Mouse (Mus musculus): ENCODE results near the gene Slc38a8. TPM values are rescaled to one million over a fixed set of nuclear protein-coding genes. Genes with fewer than 3 reads are reported as not detected.

Gene Slc38a8
- polyA plus RNA-seq, 1 experiment from 2014 or later = not detected

DNA sequence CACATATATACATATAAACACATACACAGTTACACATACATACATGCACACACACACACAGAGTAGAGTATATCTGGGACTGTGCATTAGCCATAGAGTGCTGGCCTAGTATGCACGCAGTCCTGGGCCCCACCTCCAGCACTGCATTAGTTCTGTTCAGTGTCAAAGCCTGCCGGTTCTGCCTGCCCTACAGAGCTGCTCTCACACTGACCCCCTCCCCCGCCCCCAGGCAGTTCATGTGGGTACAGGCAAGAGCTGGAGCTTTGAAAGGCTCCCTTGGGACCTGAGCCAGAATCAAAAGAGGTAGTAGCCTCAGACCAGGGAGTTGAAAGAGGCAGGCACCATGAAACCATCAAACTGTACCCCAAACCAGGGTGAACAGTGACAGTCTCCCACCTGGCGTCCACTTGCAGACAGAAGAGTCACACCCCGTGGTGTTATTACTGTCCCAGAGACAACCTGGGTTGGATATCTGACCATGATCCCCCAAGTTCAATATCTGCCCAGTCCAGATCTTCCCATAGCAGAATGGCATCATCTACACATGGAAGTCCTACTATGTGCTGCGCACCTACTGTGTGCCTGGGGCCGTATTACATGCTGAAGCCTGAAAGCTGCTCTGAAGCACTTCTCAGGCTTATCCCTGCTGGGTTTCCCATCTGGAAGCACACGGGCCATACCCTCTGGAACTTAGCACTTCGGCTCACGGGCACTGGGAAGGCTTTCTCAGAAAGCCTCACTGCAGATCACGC is 17.2 kb downstream of the Slc38a8 start:
- H3K4me2 ChIP-seq (replicated peaks; ENCODE audit: low read depth) = no peak overlapping the region
- ATAC-seq (ENCODE audit: low FRiP score, low TSS enrichment) = no peak
- no peaks in the 10 kb centered on the region for H3K4me1 ChIP-seq (replicated peaks; ENCODE audit: control insufficient read depth, insufficient read depth)
- H3K27ac ChIP-seq (replicated peaks) = no peak overlapping the region
- WGBS = 81% methylated on average over 11 of the region's 11 CpGs
- H3K36me3 ChIP-seq (ENCODE audit: control insufficient read depth, insufficient read depth, low read length) = no peaks in the 10 kb centered on the region
- no peak overlapping the region for H3K9ac ChIP-seq (ENCODE audit: low read length)
- H3K27me3 ChIP-seq (ENCODE audit: control insufficient read depth, insufficient read depth, low read length) = no peaks in the 10 kb centered on the region
- TF ChIP-seq EP300 (optimal IDR thresholded peaks at IDR 0.05) = no peak
- TF ChIP-seq CTCF (IDR thresholded peaks at IDR 0.05; ENCODE audit: low read depth) = no peak
- DNase-seq (ENCODE audit: low spot score) = no peak
- H3K4me3 ChIP-seq (ENCODE audit: low read depth, low read length) = no peak overlapping the region
- H3K9me3 ChIP-seq (ENCODE audit: control insufficient read depth, low read length) = no peaks in the 10 kb centered on the region

DNA sequence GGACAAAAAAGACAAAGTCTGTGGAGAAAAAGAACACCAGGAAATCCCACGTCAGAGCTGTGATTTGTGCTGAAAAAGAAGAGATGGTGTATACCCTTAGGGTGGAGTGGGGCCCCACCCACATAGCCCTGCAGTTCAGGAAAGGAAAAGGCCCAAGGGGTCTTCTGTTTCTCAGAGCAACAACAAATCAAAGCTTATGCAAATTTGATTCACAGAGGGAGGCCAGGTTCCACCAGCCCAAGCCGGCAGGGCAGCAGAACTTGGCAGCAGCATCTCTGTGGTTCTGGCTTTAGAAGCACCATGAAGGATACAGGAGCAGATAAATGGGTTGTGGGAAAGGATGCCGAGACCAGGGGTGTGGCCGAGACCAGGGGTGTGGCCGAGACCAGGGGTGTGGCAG is 22.8 kb downstream of the Slc38a8 start:
- Histone ChIP-seq H3K36me3 (ENCODE audit: control insufficient read depth, insufficient read depth, low read length) (no peaks in the 10 kb centered on the region), H3K27ac (replicated peaks) (no peak overlapping the region), H3K4me1 (replicated peaks; ENCODE audit: control insufficient read depth, insufficient read depth) (no peaks in the 10 kb centered on the region), H3K9ac (ENCODE audit: low read length) (no peak overlapping the region), H3K27me3 (ENCODE audit: control insufficient read depth, insufficient read depth, low read length) (no peaks in the 10 kb centered on the region), H3K4me2 (replicated peaks; ENCODE audit: low read depth) (no peak overlapping the region), H3K9me3 (ENCODE audit: control insufficient read depth, low read length) (no peaks in the 10 kb centered on the region), H3K4me3 (ENCODE audit: low read depth, low read length) (no peak overlapping the region)
- ATAC-seq (ENCODE audit: low FRiP score, low TSS enrichment) (no peak), DNase-seq (ENCODE audit: low spot score) (no peak)
- TF ChIP-seq EP300 (optimal IDR thresholded peaks at IDR 0.05) = no peak
- no peak for TF ChIP-seq CTCF (IDR thresholded peaks at IDR 0.05; ENCODE audit: low read depth)
- WGBS = 20% methylated on average over 5 of the region's 5 CpGs

DNA sequence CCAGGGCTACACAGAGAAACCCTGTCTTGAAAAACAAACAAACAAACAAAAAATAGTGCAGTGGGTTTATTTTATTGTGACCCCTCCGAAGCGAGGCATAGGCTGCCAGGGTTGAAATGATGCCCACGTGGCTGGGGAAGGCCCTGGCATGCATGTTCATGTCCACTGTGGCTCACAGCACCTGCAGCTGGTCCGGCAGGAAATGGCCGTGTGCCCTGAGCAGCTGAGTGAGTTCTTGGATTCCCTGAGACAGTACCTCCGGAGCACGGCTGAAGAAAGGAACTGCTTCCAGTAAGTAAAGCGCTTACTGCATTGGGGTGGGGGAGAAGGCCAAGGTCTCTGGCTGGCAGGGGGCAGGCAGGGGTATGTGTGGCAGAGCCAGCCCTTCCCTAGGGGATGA is 33.4 kb downstream of the Slc38a8 start:
- H3K27me3 ChIP-seq (ENCODE audit: control insufficient read depth, insufficient read depth, low read length) = no peaks in the 10 kb centered on the region
- WGBS = 83% methylated on average over 8 of the region's 8 CpGs
- no peaks in the 10 kb centered on the region for H3K36me3 ChIP-seq (ENCODE audit: control insufficient read depth, insufficient read depth, low read length)
- ATAC-seq (ENCODE audit: low FRiP score, low TSS enrichment) (no peak), DNase-seq (ENCODE audit: low spot score) (no peak)
- H3K4me1 ChIP-seq (replicated peaks; ENCODE audit: control insufficient read depth, insufficient read depth) = no peaks in the 10 kb centered on the region
- H3K4me2 ChIP-seq (replicated peaks; ENCODE audit: low read depth) = no peak overlapping the region
- H3K9me3 ChIP-seq (ENCODE audit: control insufficient read depth, low read length) = no peaks in the 10 kb centered on the region
- TF ChIP-seq CTCF (IDR thresholded peaks at IDR 0.05; ENCODE audit: low read depth) (no peak), EP300 (optimal IDR thresholded peaks at IDR 0.05) (no peak)
- no peak overlapping the region for H3K4me3 ChIP-seq (ENCODE audit: low read depth, low read length)
- no peak overlapping the region for H3K27ac ChIP-seq (replicated peaks)
- no peak overlapping the region for H3K9ac ChIP-seq (ENCODE audit: low read length)

DNA sequence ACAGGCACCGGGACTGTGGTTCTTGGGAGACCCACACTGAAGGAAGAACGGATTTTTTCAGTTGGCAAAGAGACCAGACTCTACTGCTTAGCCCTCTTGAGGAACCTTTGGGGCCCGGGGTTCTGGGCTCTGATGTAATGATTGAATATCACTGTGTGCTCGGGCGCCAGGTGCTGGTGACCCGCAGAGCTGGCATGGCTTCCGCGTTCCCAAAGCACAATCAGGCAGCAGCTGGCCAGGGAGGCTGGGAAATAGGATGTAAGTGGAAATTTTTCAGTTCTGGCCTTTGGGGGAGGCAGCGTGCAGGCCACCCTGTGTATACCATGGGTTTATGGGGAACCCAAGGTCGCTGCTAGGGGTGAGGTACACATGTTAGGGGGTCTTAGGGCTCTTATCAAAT is 34.7 kb downstream of the Slc38a8 start:
- H3K4me3 ChIP-seq (ENCODE audit: low read depth, low read length) = no peak overlapping the region
- DNase-seq (ENCODE audit: low spot score) (no peak), ATAC-seq (ENCODE audit: low FRiP score, low TSS enrichment) (no peak)
- no peaks in the 10 kb centered on the region for H3K4me1 ChIP-seq (replicated peaks; ENCODE audit: control insufficient read depth, insufficient read depth)
- H3K27ac ChIP-seq (replicated peaks) = no peak overlapping the region
- no peaks in the 10 kb centered on the region for H3K9me3 ChIP-seq (ENCODE audit: control insufficient read depth, low read length)
- no peak for TF ChIP-seq EP300 (optimal IDR thresholded peaks at IDR 0.05)
- no peak for TF ChIP-seq CTCF (IDR thresholded peaks at IDR 0.05; ENCODE audit: low read depth)
- H3K27me3 ChIP-seq (ENCODE audit: control insufficient read depth, insufficient read depth, low read length) = no peaks in the 10 kb centered on the region
- no peak overlapping the region for H3K9ac ChIP-seq (ENCODE audit: low read length)
- H3K4me2 ChIP-seq (replicated peaks; ENCODE audit: low read depth) = no peak overlapping the region
- no peaks in the 10 kb centered on the region for H3K36me3 ChIP-seq (ENCODE audit: control insufficient read depth, insufficient read depth, low read length)
- WGBS = 66% methylated on average over 10 of the region's 10 CpGs

DNA sequence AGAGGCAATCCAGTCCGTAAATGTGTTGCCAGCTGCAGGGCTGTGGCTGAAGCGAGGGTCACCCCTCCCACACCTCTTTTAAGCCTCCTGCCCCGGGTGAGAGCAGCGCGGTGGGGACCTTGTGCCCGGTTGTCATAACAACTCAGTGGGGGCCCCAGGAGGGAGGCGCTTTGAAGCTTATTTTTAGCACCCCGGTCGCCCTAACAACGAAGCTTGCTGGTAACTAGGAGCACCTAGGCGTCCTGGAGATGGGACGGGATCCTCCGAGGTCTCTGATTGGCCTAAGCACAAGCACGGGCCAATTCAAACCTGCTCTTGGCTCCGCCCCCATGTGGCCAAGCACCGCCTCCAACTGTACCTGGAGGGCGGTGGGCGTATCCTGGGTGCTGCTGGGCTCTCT is 35.4 kb downstream of the Slc38a8 start:
- Histone ChIP-seq H3K9ac (ENCODE audit: low read length) (no peak overlapping the region), H3K4me1 (replicated peaks; ENCODE audit: control insufficient read depth, insufficient read depth) (no peaks in the 10 kb centered on the region), H3K36me3 (ENCODE audit: control insufficient read depth, insufficient read depth, low read length) (no peaks in the 10 kb centered on the region), H3K9me3 (ENCODE audit: control insufficient read depth, low read length) (no peaks in the 10 kb centered on the region), H3K4me3 (ENCODE audit: low read depth, low read length) (no peak overlapping the region), H3K4me2 (replicated peaks; ENCODE audit: low read depth) (peak overlapping the region; percentile 12; the same call in 1 of the 2 replicates), H3K27me3 (ENCODE audit: control insufficient read depth, insufficient read depth, low read length) (no peaks in the 10 kb centered on the region), H3K27ac (replicated peaks) (no peak overlapping the region)
- TF ChIP-seq EP300 (optimal IDR thresholded peaks at IDR 0.05) (no peak), CTCF (IDR thresholded peaks at IDR 0.05; ENCODE audit: low read depth) (no peak)
- 2% methylated on average over 18 of the region's 18 CpGs for WGBS
- peak; percentile 55; the same call in 1 of the 2 replicates for ATAC-seq (ENCODE audit: low FRiP score, low TSS enrichment)
- DNase-seq (ENCODE audit: low spot score) = peak; percentile 38

DNA sequence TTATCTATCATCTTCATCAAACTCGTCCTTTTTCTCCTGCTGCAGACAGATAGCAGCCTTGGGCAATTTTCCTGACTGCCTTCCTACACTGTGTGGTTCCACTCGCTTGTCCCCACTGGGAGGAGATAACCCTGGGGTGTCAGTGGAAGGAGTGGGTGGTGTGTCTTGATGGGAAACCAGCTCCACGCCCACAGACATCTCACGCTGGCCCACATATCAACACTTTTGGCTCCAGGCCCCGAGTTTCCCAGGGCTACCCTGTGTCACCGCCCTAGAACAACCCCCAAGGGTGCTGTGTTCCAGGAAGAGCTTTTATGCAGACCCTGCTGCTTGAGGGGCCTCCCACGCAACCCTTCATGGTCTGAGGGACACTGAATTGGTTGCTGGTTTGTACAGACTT is 37.8 kb downstream of the Slc38a8 start:
- Histone ChIP-seq H3K36me3 (ENCODE audit: control insufficient read depth, insufficient read depth, low read length) (no peaks in the 10 kb centered on the region), H3K4me1 (replicated peaks; ENCODE audit: control insufficient read depth, insufficient read depth) (no peaks in the 10 kb centered on the region), H3K4me3 (ENCODE audit: low read depth, low read length) (no peak overlapping the region), H3K27me3 (ENCODE audit: control insufficient read depth, insufficient read depth, low read length) (no peaks in the 10 kb centered on the region), H3K4me2 (replicated peaks; ENCODE audit: low read depth) (no peak overlapping the region), H3K9me3 (ENCODE audit: control insufficient read depth, low read length) (no peaks in the 10 kb centered on the region), H3K9ac (ENCODE audit: low read length) (no peak overlapping the region), H3K27ac (replicated peaks) (no peak overlapping the region)
- no peak for DNase-seq (ENCODE audit: low spot score)
- no peak for ATAC-seq (ENCODE audit: low FRiP score, low TSS enrichment)
- WGBS = 69% methylated on average over 7 of the region's 7 CpGs
- TF ChIP-seq EP300 (optimal IDR thresholded peaks at IDR 0.05) = no peak
- TF ChIP-seq CTCF (IDR thresholded peaks at IDR 0.05; ENCODE audit: low read depth) = no peak

Measured in stomach, postnatal 0 days (tissue).